Mouse (Mus musculus): ENCODE data around the gene Pfkfb4.

The Pfkfb4 gene

GRCm38 (mm10) chr9:109056081-109056690 is 64.6 kb downstream of the Pfkfb4 start:
- no peak for DNase-seq (ENCODE audit: low read depth in 1 of 2, low spot score in 2 of 2)

DNA sequence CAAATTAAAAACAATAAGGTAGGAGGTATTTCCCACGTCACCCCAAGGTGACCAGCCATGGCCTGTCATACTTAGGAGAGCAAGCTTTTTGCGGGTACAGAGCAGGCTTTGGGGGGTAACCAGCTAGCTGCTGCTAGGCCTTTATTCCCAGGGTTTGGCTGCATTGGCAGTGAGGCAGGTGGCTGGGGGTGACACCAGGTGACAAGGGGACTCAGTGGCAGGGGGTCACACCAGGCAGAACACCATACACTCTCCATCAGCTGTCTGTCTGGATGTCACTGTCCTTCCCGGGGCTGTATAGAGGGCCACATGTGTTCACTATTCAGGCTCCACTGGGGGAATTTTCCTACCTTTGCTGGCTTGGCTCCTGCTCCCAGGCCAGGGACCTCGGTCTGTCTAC is 65.3 kb downstream of the Pfkfb4 start:
- no peak for DNase-seq (ENCODE audit: low read depth in 1 of 2, low spot score in 2 of 2)

DNA sequence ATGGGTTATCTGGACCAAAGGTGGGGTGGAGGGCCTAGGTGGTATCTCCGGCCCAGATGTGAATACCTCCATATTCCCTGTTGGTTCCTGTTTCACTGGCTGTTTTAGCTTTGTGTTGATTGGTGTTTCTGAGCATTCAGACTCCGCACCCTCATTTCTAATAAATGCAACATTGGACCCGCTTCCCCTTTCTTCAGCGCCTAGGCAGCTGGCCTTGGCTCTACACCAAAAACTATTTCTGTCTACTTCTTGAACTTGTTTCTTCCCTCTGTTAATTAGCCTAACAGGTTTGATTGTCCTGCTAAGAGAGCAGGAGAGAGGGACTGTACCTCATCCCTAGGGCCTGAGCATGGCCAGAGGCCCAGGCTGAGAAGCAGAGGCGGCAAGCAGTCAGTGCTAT is 66.0 kb downstream of the Pfkfb4 start:
- DNase-seq (ENCODE audit: low read depth in 1 of 2, low spot score in 2 of 2) = peak; percentile 34 to 36

GRCm38 (mm10) chr9:109058006-109058765 is 66.6 kb downstream of the Pfkfb4 start:
- DNase-seq (ENCODE audit: low read depth in 1 of 2, low spot score in 2 of 2) = no peak

GRCm38 (mm10) chr9:109059136-109059903 is 67.7 kb downstream of the Pfkfb4 start, which contains the start of gene Trex1:
Gene Trex1, minus strand, starts transcription at chr9:109059734.
- DNase-seq (ENCODE audit: low read depth in 1 of 2, low spot score in 2 of 2) = peak; percentile 75 to 86

- no peak for DNase-seq (ENCODE audit: low read depth in 1 of 2, low spot score in 2 of 2)
Measured at GRCm38 (mm10) chr9:109060184-109060897, 68.8 kb downstream of the Pfkfb4 start.

- no peak for DNase-seq (ENCODE audit: low read depth in 1 of 2, low spot score in 2 of 2)
Measured at GRCm38 (mm10) chr9:109060898-109061295, 69.3 kb downstream of the Pfkfb4 start.

DNA sequence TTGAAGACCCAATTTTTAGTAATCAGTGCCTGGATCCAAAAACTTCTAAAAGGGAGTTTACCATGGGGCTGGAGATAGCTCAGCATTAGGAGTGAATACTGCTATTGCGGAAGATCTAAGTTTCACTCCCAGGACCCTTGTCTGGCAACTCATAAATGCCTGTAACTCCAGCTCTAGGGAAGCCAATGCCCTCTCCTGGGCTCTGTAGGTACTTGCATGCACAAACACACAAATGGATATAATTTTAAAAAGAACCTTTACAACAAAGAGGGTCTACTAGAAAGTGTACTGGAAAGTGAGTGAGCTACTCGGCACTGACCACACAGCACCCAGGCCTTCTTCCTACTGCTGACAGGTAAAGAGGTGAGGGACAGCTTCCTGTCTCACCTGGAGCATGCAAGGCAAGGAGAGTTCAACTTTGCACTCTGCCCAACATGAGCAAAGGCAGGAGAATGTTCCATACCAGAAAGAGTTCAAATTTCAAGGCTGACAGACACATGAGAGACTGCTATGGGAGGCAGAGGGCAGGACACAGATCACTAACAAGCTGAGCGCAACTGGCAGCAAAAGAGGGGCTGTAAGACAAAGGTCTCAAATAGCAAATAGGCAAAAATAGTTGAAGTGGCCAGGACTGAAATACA is 76.6 kb downstream of the Pfkfb4 start:
- no peak for DNase-seq (ENCODE audit: low read depth in 1 of 2, low spot score in 2 of 2)

- peak; percentile 61 to 77 for DNase-seq (ENCODE audit: low read depth in 1 of 2, low spot score in 2 of 2)
Measured at GRCm38 (mm10) chr9:109073661-109074573, 82.3 kb downstream of the Pfkfb4 start, which contains the start of gene Atrip. Gene Atrip, minus strand, starts transcription at chr9:109074124.

- DNase-seq (ENCODE audit: low read depth in 1 of 2, low spot score in 2 of 2) = no peak
Measured at GRCm38 (mm10) chr9:109080516-109080915, 88.9 kb downstream of the Pfkfb4 start.

- DNase-seq (ENCODE audit: low read depth in 1 of 2, low spot score in 2 of 2) = no peak
Measured at GRCm38 (mm10) chr9:109081749-109082123, 90.2 kb downstream of the Pfkfb4 start.

All from monocyte, adult 2 months (primary cell).